Mouse (Mus musculus) heart, adult 9 months (tissue): ENCODE results near the gene Hoxa11.

Experiments
- DNase-seq, 2 experiments: peaks; one replicate each; pipeline ENCODE4 v3.0.0; 2022; ENCODE audit warnings: low spot score in 2 of 2

The Hoxa11 gene

GRCm38 (mm10) chr6:52220003-52220864 lies 25.4 kb downstream of the Hoxa11 start:
- DNase-seq, result no peak

- DNase-seq, result no peak
These were observed 26.2 kb downstream of the Hoxa11 start for GRCm38 (mm10) chr6:52219234-52219942.

GRCm38 (mm10) chr6:52218643-52219215 lies 26.9 kb downstream of the Hoxa11 start:
- DNase-seq, result no peak

- DNase-seq, result no peak
These were observed 27.5 kb downstream of the Hoxa11 start for GRCm38 (mm10) chr6:52217895-52218642.

- DNase-seq, result peak in 1 of 2 experiments; percentile 36
These were observed 28.2 kb downstream of the Hoxa11 start for GRCm38 (mm10) chr6:52217459-52217768.

GRCm38 (mm10) chr6:52216691-52217458 lies 28.7 kb downstream of the Hoxa11 start:
- DNase-seq, result no peak

GRCm38 (mm10) chr6:52215771-52216535 lies 29.7 kb downstream of the Hoxa11 start:
- DNase-seq, result no peak

GRCm38 (mm10) chr6:52215070-52215469 lies 30.5 kb downstream of the Hoxa11 start:
- DNase-seq, result no peak

- no peak for DNase-seq
These were observed 31.3 kb downstream of the Hoxa11 start for GRCm38 (mm10) chr6:52214271-52214670.

- no peak for DNase-seq
These were observed 32.3 kb downstream of the Hoxa11 start, which contains the start of the genes Hoxa3 and Gm28308 for GRCm38 (mm10) chr6:52213119-52213986. Gene Hoxa3 (minus strand): TSS chr6:52213336. Gene Gm28308 (minus strand): TSS chr6:52213339.

- no peak for DNase-seq
These were observed 33.0 kb downstream of the Hoxa11 start for GRCm38 (mm10) chr6:52212556-52213118.

GRCm38 (mm10) chr6:52211961-52212360 lies 33.6 kb downstream of the Hoxa11 start:
- no peak for DNase-seq

GRCm38 (mm10) chr6:52211170-52211935 lies 34.3 kb downstream of the Hoxa11 start:
- DNase-seq, result peak; percentile 33 to 58

- DNase-seq, result no peak
These were observed 35.9 kb downstream of the Hoxa11 start for GRCm38 (mm10) chr6:52209685-52210046.

- no peak for DNase-seq
These were observed 36.5 kb downstream of the Hoxa11 start for GRCm38 (mm10) chr6:52208868-52209684.

GRCm38 (mm10) chr6:52208072-52208867 lies 37.3 kb downstream of the Hoxa11 start, which contains the start of gene Hoxa6:
Gene Hoxa6 (minus strand): TSS chr6:52208722.
- no peak for DNase-seq

- DNase-seq, result no peak
These were observed 38.0 kb downstream of the Hoxa11 start for GRCm38 (mm10) chr6:52207684-52207976.
